Mouse (Mus musculus): ENCODE data around the gene Map3k4. TPM values are rescaled to one million over a fixed set of nuclear protein-coding genes. Genes with fewer than 3 reads are reported as not detected.

Map3k4 gene
- polyA plus RNA-seq, 1 experiment from 2014 or later: 54.1 TPM

GRCm38 (mm10) chr17:12327847-12328518 lies 9.4 kb upstream of the Map3k4 start:
- H3K27me3 ChIP-seq: no peaks in the 10 kb centered on the region
- H3K27ac ChIP-seq: no peak overlapping the region
- H3K36me3 ChIP-seq (replicated peaks): no peaks in the 10 kb centered on the region; the same call in 1 of the 2 replicates
- H3K4me3 ChIP-seq (replicated peaks): no peak overlapping the region
- H3K4me1 ChIP-seq: peaks cover 7% of the 10 kb centered on the region
- no peak overlapping the region for H3K4me2 ChIP-seq
- H3K9ac ChIP-seq: no peak overlapping the region
- no peak for ATAC-seq (ENCODE audit: low FRiP score)
- no peaks in the 10 kb centered on the region for H3K9me3 ChIP-seq
- 60% methylated on average over 14 of the region's 14 CpGs for WGBS

DNA sequence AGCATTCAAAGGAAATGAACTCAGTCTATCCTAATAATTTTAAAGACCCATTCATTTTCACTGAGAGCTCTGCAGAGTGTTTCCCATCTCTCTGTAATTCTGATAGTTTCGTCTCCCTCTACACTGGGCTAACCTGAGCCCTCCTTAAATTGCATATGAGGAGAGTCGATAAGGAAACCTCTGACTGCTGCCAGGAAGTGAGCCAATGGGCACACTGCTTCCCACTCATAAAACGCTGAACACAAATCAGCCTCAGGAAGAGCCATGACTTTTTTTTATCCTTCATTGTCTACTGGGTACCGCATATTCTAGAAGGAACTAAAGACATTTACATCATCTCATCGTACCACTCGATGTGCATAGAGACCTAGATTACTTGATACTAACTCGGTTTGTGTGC lies 1.2 kb upstream of the Map3k4 start:
- no peak for ATAC-seq (ENCODE audit: low FRiP score)
- Histone ChIP-seq H3K36me3 (replicated peaks) (no peaks in the 10 kb centered on the region; the same call in 1 of the 2 replicates), H3K4me2 (no peak overlapping the region), H3K4me3 (replicated peaks) (no peak overlapping the region), H3K9me3 (no peaks in the 10 kb centered on the region), H3K9ac (no peak overlapping the region), H3K27ac (no peak overlapping the region), H3K27me3 (no peaks in the 10 kb centered on the region), H3K4me1 (peaks cover 26% of the 10 kb centered on the region)
- 91% methylated on average over 7 of the region's 7 CpGs for WGBS

DNA sequence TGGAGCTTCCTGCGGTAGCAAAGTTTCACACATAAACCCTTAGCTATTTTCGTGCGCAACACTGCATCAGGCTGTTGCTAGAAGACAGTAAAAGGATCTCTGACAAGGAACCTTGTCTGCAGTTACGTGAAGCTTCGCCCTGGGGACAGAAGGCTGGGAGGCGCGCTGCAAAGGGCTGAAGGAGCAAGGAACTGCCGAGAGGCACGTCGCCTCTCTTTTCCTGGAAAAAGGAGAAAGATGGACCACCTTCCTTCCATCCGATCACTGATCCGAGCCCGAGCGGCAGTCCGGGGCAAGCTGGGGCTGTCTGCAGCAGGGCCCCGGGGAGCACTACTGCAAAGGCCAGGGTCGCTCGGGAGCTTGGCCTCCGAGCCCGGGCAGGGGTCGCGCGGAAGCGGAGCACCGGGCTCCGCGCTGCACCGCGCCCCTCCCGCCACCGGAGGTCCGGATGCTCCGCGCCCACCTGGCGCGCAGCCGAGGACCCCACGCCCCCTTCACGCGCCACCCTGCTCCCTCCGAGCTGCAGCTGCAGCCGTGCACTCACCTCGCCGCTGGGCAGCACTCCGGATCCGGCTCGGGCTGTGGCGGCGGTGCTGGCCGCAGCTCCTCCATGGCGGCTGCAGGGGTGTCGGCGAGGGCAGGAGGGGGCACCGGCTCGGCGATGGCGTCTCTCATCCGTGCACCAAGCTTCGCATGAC lies 493 bp downstream of the Map3k4 start:
- peak overlapping the region; percentile 97 for H3K27ac ChIP-seq
- H3K9ac ChIP-seq: peak overlapping the region; percentile 95
- H3K9me3 ChIP-seq: no peaks in the 10 kb centered on the region
- ATAC-seq (ENCODE audit: low FRiP score): peak; percentile 86
- no peaks in the 10 kb centered on the region for H3K36me3 ChIP-seq (replicated peaks)
- peak overlapping the region; percentile 73 for H3K4me2 ChIP-seq
- WGBS: 1% methylated on average over 50 of the region's 59 CpGs
- peaks cover 31% of the 10 kb centered on the region for H3K4me1 ChIP-seq
- peak overlapping the region; percentile 98 for H3K4me3 ChIP-seq (replicated peaks)
- no peaks in the 10 kb centered on the region for H3K27me3 ChIP-seq

DNA sequence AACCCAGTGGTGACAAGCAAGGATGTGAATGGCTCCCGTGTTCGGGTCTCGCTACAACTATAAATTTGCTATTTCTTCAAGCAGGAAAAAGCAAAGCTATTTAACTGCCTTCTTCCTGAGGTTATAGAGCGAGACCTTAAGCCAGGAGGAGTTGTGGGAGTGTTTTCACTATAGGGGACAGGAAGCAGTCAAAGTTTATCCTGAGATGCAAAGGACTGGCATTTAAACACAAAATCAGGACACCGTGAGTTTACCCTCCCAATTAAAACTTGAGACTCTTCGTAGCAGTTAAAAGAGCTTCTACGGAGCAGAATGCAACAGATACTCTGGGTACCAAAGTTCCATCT lies 1.0 kb downstream of the Map3k4 start:
- Histone ChIP-seq H3K27ac (peak overlapping the region; percentile 97), H3K27me3 (no peaks in the 10 kb centered on the region), H3K4me1 (peaks cover 31% of the 10 kb centered on the region), H3K4me2 (peak overlapping the region; percentile 73), H3K9ac (peak overlapping the region; percentile 95), H3K9me3 (no peaks in the 10 kb centered on the region), H3K4me3 (replicated peaks) (peak overlapping the region; percentile 98), H3K36me3 (replicated peaks) (no peaks in the 10 kb centered on the region)
- ATAC-seq (ENCODE audit: low FRiP score): no peak
- WGBS: 9% methylated on average over 7 of the region's 7 CpGs

DNA sequence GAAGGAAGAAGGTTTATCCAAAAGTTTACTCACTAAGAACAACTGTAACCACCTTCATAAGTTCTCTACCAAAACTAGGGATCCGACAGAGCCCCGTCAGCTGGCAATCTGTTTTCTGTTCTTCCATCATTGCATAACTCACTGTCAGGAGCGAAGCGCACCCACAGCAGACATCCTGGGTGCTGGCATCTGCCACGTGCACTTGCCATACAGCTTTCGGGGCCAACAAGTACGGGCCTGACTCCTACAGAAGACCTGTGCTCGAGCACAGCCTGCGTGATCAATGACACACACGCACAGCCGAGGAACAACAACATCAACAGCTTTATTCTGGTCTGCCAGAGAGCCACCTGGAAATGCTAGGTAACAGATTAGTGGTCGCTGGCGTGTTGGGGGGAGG lies 2.3 kb downstream of the Map3k4 start:
- 92% methylated on average over 13 of the region's 13 CpGs for WGBS
- Histone ChIP-seq H3K36me3 (replicated peaks) (no peaks in the 10 kb centered on the region), H3K4me3 (replicated peaks) (no peak overlapping the region), H3K9me3 (no peaks in the 10 kb centered on the region), H3K4me2 (no peak overlapping the region), H3K9ac (no peak overlapping the region), H3K4me1 (peaks cover 31% of the 10 kb centered on the region), H3K27ac (no peak overlapping the region), H3K27me3 (no peaks in the 10 kb centered on the region)
- ATAC-seq (ENCODE audit: low FRiP score): no peak

- H3K9ac ChIP-seq: no peak overlapping the region
- H3K36me3 ChIP-seq (replicated peaks): no peaks in the 10 kb centered on the region
- peaks cover 21% of the 10 kb centered on the region for H3K4me1 ChIP-seq
- H3K4me2 ChIP-seq: no peak overlapping the region
- H3K9me3 ChIP-seq: no peaks in the 10 kb centered on the region
- ATAC-seq (ENCODE audit: low FRiP score): no peak
- H3K27ac ChIP-seq: no peak overlapping the region
- no peak overlapping the region for H3K4me3 ChIP-seq (replicated peaks)
- WGBS: 98% methylated on average over 6 of the region's 6 CpGs
- no peaks in the 10 kb centered on the region for H3K27me3 ChIP-seq
Observed at GRCm38 (mm10) chr17:12312248-12312647, 6.3 kb downstream of the Map3k4 start.

DNA sequence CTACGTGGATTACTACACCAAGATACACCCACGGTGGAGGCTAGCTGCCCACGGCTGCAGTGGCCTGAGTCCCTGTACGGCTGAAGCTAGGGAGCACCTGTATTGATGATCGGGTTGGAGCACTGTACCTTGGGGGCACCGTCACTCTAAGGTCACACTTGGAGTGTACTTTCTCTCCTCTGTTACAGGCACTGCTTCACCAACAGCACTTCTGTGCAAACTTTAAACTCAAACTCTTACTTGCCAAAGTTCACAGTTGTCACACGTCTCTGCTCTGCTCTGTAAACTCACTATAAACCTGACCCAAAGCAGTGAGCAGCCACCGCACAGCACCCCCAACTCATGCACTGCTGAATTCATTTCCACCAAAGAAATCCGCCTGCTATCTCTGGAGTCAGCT lies 9.1 kb downstream of the Map3k4 start:
- no peaks in the 10 kb centered on the region for H3K9me3 ChIP-seq
- 96% methylated on average over 9 of the region's 9 CpGs for WGBS
- no peak overlapping the region for H3K4me3 ChIP-seq (replicated peaks)
- H3K27ac ChIP-seq: no peak overlapping the region
- no peaks in the 10 kb centered on the region for H3K36me3 ChIP-seq (replicated peaks)
- no peak overlapping the region for H3K9ac ChIP-seq
- no peaks in the 10 kb centered on the region for H3K27me3 ChIP-seq
- H3K4me1 ChIP-seq: peaks cover 5% of the 10 kb centered on the region
- no peak overlapping the region for H3K4me2 ChIP-seq
- ATAC-seq (ENCODE audit: low FRiP score): no peak

DNA sequence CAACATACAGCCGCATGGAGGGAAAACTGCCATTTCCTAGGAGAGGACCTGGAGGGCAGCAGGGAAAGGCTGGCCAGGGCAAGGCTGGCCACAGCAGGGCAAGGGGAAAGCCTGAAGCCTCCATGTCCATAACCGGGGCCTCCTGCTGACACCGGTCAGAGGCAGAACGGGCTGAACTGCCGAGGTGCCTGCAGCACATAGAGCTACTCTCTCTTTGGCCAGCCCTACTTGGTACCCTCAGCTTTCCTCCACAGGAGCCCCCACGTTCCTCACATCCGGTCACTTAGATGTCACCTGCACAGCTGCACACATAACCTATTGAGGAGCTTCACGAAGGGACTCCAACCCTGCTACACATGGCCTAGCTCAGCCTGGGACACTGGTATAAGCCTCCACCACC lies 9.5 kb downstream of the Map3k4 start:
- no peak for ATAC-seq (ENCODE audit: low FRiP score)
- WGBS: 85% methylated on average over 8 of the region's 8 CpGs

GRCm38 (mm10) chr17:12307251-12308135 lies 11.1 kb downstream of the Map3k4 start:
- 87% methylated on average over 20 of the region's 20 CpGs for WGBS
- no peaks in the 10 kb centered on the region for H3K27me3 ChIP-seq
- H3K4me3 ChIP-seq (replicated peaks): no peak overlapping the region
- no peaks in the 10 kb centered on the region for H3K9me3 ChIP-seq
- no peak for ATAC-seq (ENCODE audit: low FRiP score)
- no peak overlapping the region for H3K27ac ChIP-seq
- no peaks in the 10 kb centered on the region for H3K36me3 ChIP-seq (replicated peaks)
- no peaks in the 10 kb centered on the region; the same call in 1 of the 2 replicates for H3K4me1 ChIP-seq
- H3K4me2 ChIP-seq: no peak overlapping the region
- no peak overlapping the region for H3K9ac ChIP-seq

More for the DNA sequence above, 9.5 kb downstream of the Map3k4 start:
- Histone ChIP-seq H3K27ac (no peak overlapping the region), H3K4me2 (no peak overlapping the region), H3K9ac (no peak overlapping the region), H3K4me3 (replicated peaks) (no peak overlapping the region), H3K36me3 (replicated peaks) (no peaks in the 10 kb centered on the region), H3K27me3 (no peaks in the 10 kb centered on the region), H3K9me3 (no peaks in the 10 kb centered on the region), H3K4me1 (peaks cover 1% of the 10 kb centered on the region)

DNA sequence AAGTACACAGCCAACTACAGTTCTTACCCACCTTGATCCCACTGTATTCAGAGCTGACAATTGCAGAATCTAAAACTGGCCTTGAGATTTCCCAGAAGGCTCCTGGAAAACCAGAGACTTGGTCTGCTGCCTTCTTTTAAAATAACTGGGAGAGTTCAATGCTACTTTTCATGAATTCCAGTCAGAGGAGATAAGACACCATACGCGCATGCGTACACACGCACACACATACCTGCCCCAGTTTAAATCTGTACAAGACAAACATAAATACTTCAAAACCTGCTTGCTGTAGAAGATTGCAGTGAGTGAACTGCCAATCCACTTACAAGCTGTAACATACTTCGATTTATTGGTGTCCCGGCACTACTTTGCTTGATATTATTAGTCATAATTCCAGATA lies 13.9 kb downstream of the Map3k4 start:
- Histone ChIP-seq H3K27me3 (no peaks in the 10 kb centered on the region), H3K4me2 (no peak overlapping the region), H3K4me3 (replicated peaks) (no peak overlapping the region), H3K9ac (no peak overlapping the region), H3K4me1 (peaks cover 7% of the 10 kb centered on the region), H3K36me3 (replicated peaks) (no peaks in the 10 kb centered on the region), H3K9me3 (no peaks in the 10 kb centered on the region), H3K27ac (no peak overlapping the region)
- no peak for ATAC-seq (ENCODE audit: low FRiP score)
- 97% methylated on average over 6 of the region's 6 CpGs for WGBS

GRCm38 (mm10) chr17:12300896-12301706 lies 17.5 kb downstream of the Map3k4 start:
- Histone ChIP-seq H3K4me3 (replicated peaks) (no peak overlapping the region), H3K9ac (no peak overlapping the region), H3K27me3 (no peaks in the 10 kb centered on the region), H3K36me3 (replicated peaks) (no peaks in the 10 kb centered on the region), H3K4me2 (no peak overlapping the region), H3K4me1 (peaks cover 7% of the 10 kb centered on the region), H3K9me3 (no peaks in the 10 kb centered on the region), H3K27ac (no peak overlapping the region)
- peak; percentile 51; the same call in 1 of the 2 replicates for ATAC-seq (ENCODE audit: low FRiP score)
- 52% methylated on average over 3 of the region's 3 CpGs for WGBS

All from forebrain, embryonic 12.5 days (tissue).